Mouse (Mus musculus) C2C12 (cell line): ENCODE measurements around the gene 2010111I01Rik.

Source experiments
- CEBPB ChIP-seq: IDR thresholded peaks from one replicate; pipeline ENCODE4 v1.6.1; 2011; ENCODE audit warnings: low read depth, mild to moderate bottlenecking, control low read depth, moderate library complexity
- CTCF ChIP-seq: IDR thresholded peaks from one replicate; pipeline ENCODE4 v1.5.1; 2011; ENCODE audit not compliant: control insufficient read depth, insufficient read depth, insufficient read length
- MAX ChIP-seq: IDR thresholded peaks from one replicate; pipeline ENCODE4 v1.6.1; 2011; ENCODE audit warnings: mild to moderate bottlenecking, control low read depth
- MYOD1 ChIP-seq: IDR thresholded peaks from one replicate; pipeline ENCODE4 v1.6.1; 2011; ENCODE audit warnings: low read depth; ENCODE audit not compliant: control insufficient read depth, insufficient read length
- MYOG ChIP-seq: IDR thresholded peaks from one replicate; pipeline ENCODE4 v1.6.1; 2011; ENCODE audit not compliant: control insufficient read depth, insufficient read length; ENCODE audit errors: extremely low read depth
- USF1 ChIP-seq: IDR thresholded peaks from one replicate; pipeline ENCODE4 v1.6.1; 2011; ENCODE audit warnings: low read depth, mild to moderate bottlenecking, control low read depth, moderate library complexity

DNA sequence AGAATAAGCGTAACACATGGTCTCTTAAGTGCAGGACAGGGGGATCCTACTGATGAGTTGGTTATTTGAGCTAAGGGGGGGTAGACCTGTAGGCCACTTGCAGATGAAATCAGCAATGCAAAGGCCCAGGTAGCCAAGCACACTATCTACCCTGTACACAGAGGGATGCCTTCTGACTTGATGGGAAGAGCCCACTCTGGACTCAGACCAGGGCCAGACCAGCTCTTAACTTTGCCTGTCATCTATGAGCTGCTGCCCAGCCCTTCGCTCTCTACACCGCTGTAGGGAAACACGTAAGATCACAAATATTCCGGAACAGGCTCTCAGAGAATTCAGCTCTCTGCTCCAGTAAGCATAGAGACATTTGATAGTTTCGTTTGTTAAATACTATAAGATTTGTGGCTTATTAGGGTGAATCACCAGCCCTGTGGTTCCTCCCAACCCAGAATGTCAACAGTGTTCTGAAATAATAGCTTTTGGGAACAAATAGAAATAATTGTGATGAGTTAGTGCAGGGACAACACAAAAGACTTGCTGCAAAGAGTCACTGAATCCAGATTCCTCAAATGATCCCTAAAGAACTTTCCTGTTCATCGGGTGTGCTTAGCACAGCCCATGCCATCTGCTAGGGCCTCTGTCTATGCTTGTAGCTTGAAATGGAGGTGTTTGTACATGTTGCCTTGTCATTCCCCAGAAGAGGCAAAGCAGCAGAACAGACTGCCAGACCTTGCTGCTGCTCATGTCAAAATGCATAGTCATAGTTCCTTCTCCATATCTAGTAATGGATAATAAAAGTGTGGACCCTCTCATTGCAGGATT is 123.4 kb downstream of the 2010111I01Rik start:
- TF ChIP-seq CTCF (no peak), MAX (peak; percentile 40), CEBPB (peak; percentile 32), USF1 (no peak), MYOD1 (no peak), MYOG (no peak)
